In genomic region chr3:143147471-143147870, GRCm38 (mm10) we compare ENCODE assay signal across 20 mouse cellular contexts.
DNase-seq lines count a peak whose midpoint lies in the region; ATAC-seq and TF ChIP-seq lines count a peak whose summit lies in the region.
"Had no signal": no experiment of that assay in that cellular context is flagged by ENCODE, and none has a peak within 500 bp of the region (broad histone marks: within the 10 kb centered on the region; RNA-seq: fewer than 3 reads in every experiment).

No protein-coding gene starts in this region.

- H3K36me3 ChIP-seq in hindbrain, embryonic 11.5 days (ENCODE audit: control insufficient read depth, insufficient read depth, low read length), result no peaks in the 10 kb centered on the region
- H3K36me3 ChIP-seq in hindbrain, embryonic 16.5 days (ENCODE audit: control insufficient read depth, insufficient read depth, low read length), result no peaks in the 10 kb centered on the region
- H3K36me3 ChIP-seq in megakaryocyte, embryonic 14.5 days (replicated peaks; ENCODE audit: low read length), result no peaks in the 10 kb centered on the region
- no peaks in the 10 kb centered on the region for H3K36me3 ChIP-seq in thymus, adult 2 months (ENCODE audit: control insufficient read depth, insufficient read depth, low read length)
- H3K36me3 ChIP-seq: heart, embryonic 10.5 days; limb, embryonic 15.5 days; neural tube, embryonic 13.5 days had no signal

- no peak for TF ChIP-seq POLR2A in thymus, adult 2 months (IDR thresholded peaks at IDR 0.05; ENCODE audit: control insufficient read depth, extremely low read depth, insufficient read depth, low read length, poor library complexity)

- WGBS in hindbrain, embryonic 11.5 days, result 63% methylated on average over 8 of the region's 8 CpGs
- WGBS in hindbrain, embryonic 16.5 days, result 59% methylated on average over 8 of the region's 8 CpGs
- 7% methylated on average over 8 of the region's 8 CpGs for WGBS in thymus, adult 2 months

- peak; percentile 68; the same call in 1 of the 2 replicates for ATAC-seq in hindbrain, embryonic 11.5 days (ENCODE audit: low FRiP score)
- no peak for ATAC-seq in hindbrain, embryonic 16.5 days
- peak; percentile 100 for ATAC-seq in common myeloid progenitor, adult 5-6 weeks (replicated peaks; ENCODE audit: low read depth, poor library complexity, severe bottlenecking)
- ATAC-seq: forebrain, postnatal 0 days; liver, postnatal 0 days had no signal

- no peaks in the 10 kb centered on the region for H3K9me3 ChIP-seq in hindbrain, embryonic 11.5 days (ENCODE audit: control insufficient read depth, low read length)
- H3K9me3 ChIP-seq in hindbrain, embryonic 16.5 days (ENCODE audit: control insufficient read depth, low read length), result no peaks in the 10 kb centered on the region
- 0 out of 2 replicates have a peak, but pooled peaks cover 3% of the 10 kb centered on the region for H3K9me3 ChIP-seq in megakaryocyte, embryonic 14.5 days
- H3K9me3 ChIP-seq: heart, embryonic 10.5 days; limb, embryonic 15.5 days; neural tube, embryonic 13.5 days had no signal

- H3K9ac ChIP-seq in hindbrain, embryonic 11.5 days (ENCODE audit: low read depth, low read length), result no peak overlapping the region
- H3K9ac ChIP-seq in hindbrain, embryonic 16.5 days (ENCODE audit: low read depth, low read length), result no peak overlapping the region
- H3K9ac ChIP-seq: forebrain, postnatal 0 days; limb, embryonic 15.5 days; liver, postnatal 0 days; neural tube, embryonic 13.5 days had no signal

- no peak overlapping the region for H3K4me3 ChIP-seq in hindbrain, embryonic 11.5 days (ENCODE audit: low read depth, low read length)
- no peak overlapping the region for H3K4me3 ChIP-seq in hindbrain, embryonic 16.5 days (ENCODE audit: low read length)
- peak overlapping the region; percentile 21 for H3K4me3 ChIP-seq in megakaryocyte, embryonic 14.5 days (replicated peaks)
- no peak overlapping the region for H3K4me3 ChIP-seq in thymus, adult 2 months (ENCODE audit: control insufficient read depth, insufficient read depth, low read length)
- H3K4me3 ChIP-seq: heart, embryonic 10.5 days; limb, embryonic 15.5 days; neural tube, embryonic 13.5 days had no signal

- TF ChIP-seq CTCF in thymus, adult 2 months (IDR thresholded peaks at IDR 0.05; ENCODE audit: borderline replicate concordance, control insufficient read depth, extremely low read depth, insufficient read depth, low read length, poor library complexity), result no peak

- no peak overlapping the region for H3K4me2 ChIP-seq in hindbrain, embryonic 11.5 days (replicated peaks; ENCODE audit: low read depth, low read length)
- no peak overlapping the region for H3K4me2 ChIP-seq in hindbrain, embryonic 16.5 days (ENCODE audit: low read length)
- H3K4me2 ChIP-seq: limb, embryonic 15.5 days; neural tube, embryonic 13.5 days had no signal

- 0 out of 2 replicates have a peak overlapping the region, but pooled peaks have one; percentile 24 for H3K27ac ChIP-seq in hindbrain, embryonic 11.5 days (ENCODE audit: low read depth, low read length)
- no peak overlapping the region for H3K27ac ChIP-seq in hindbrain, embryonic 16.5 days (ENCODE audit: low read depth, low read length)
- no peak overlapping the region for H3K27ac ChIP-seq in thymus, adult 2 months (ENCODE audit: control insufficient read depth, insufficient read depth, low read length)
- H3K27ac ChIP-seq: heart, embryonic 10.5 days; limb, embryonic 15.5 days; macrophage; neural tube, embryonic 13.5 days had no signal

- peak; percentile 31 for DNase-seq in hindbrain, embryonic 11.5 days (ENCODE audit: low spot score)
- peak; percentile 58 for DNase-seq in 416B (ENCODE audit: low read depth)
- DNase-seq in thymus, adult 2 months, result no peak
- DNase-seq in frontal cortex, postnatal 10 days (ENCODE audit: low spot score in 2 of 2), result no peak
- DNase-seq in frontal cortex, postnatal 14 days (ENCODE audit: low spot score in 2 of 2), result no peak
- DNase-seq: adrenal gland, postnatal 25 days; cerebellum, postnatal 14 days; forebrain, postnatal 0 days; gastrocnemius, postnatal 14 days; heart, postnatal 14 days; kidney, postnatal 10 days; layer of hippocampus, adult 9-11 months; liver, postnatal 0 days had no signal

- no peaks in the 10 kb centered on the region for H3K4me1 ChIP-seq in hindbrain, embryonic 11.5 days (replicated peaks; ENCODE audit: control insufficient read depth, insufficient read depth, low read length)
- H3K4me1 ChIP-seq in hindbrain, embryonic 16.5 days (ENCODE audit: control insufficient read depth, insufficient read depth, low read depth, low read length), result no peaks in the 10 kb centered on the region
- H3K4me1 ChIP-seq in megakaryocyte, embryonic 14.5 days, result peaks cover 4% of the 10 kb centered on the region
- no peaks in the 10 kb centered on the region for H3K4me1 ChIP-seq in thymus, adult 2 months (replicated peaks; ENCODE audit: control insufficient read depth, insufficient read depth, low read length)
- H3K4me1 ChIP-seq: heart, embryonic 10.5 days; limb, embryonic 15.5 days; neural tube, embryonic 13.5 days had no signal

- no peaks in the 10 kb centered on the region for H3K27me3 ChIP-seq in hindbrain, embryonic 11.5 days (ENCODE audit: control insufficient read depth, insufficient read depth, low read length)
- no peaks in the 10 kb centered on the region for H3K27me3 ChIP-seq in hindbrain, embryonic 16.5 days (replicated peaks; ENCODE audit: control insufficient read depth, insufficient read depth, low read length)
- H3K27me3 ChIP-seq in megakaryocyte, embryonic 14.5 days (replicated peaks), result no peaks in the 10 kb centered on the region
- no peaks in the 10 kb centered on the region; the same call in 1 of the 2 replicates for H3K27me3 ChIP-seq in thymus, adult 2 months (ENCODE audit: control insufficient read depth, insufficient read depth, low read length)
- H3K27me3 ChIP-seq: limb, embryonic 15.5 days; neural tube, embryonic 13.5 days had no signal

Comparison
In these comparisons a context has a peak if more than half of its experiments do, and no peak if none do; other contexts are left out.
1. DNase-seq: peak in hindbrain, embryonic 11.5 days (single experiment) and 416B (single experiment); none in thymus, adult 2 months (single experiment), frontal cortex, postnatal 10 days (0 of 2) and frontal cortex, postnatal 14 days (0 of 2).